In the genomic region with DNA sequence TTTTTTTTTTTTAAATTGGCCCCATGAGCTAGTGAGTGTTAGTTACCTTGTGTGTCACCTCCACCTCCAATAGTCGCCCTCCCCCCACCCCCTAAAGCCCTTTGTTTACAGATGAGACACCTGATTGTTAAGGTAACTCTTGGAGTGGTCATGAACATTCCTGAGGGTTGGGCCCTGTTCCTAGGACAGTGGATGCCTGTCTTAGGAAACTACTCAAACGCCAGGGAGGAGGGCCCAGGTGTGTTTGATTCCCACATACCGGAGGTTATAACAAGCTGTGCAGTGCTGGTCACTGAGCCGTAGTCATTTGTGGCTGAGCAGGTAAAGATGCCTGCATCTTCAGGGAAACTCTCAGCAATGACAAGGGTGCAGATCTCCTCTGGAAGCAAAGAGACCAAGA, we compare ENCODE assay signal across 9 mouse cellular contexts.
"Had no signal": no experiment of that assay in that cellular context is flagged by ENCODE, and none has a peak within 500 bp of the region (broad histone marks: within the 10 kb centered on the region; RNA-seq: fewer than 3 reads in every experiment).

No protein-coding gene starts in this region.

- H3K4me2 ChIP-seq: limb, embryonic 13.5 days; midbrain, embryonic 11.5 days; neural tube, embryonic 13.5 days had no signal

- DNase-seq: retina, postnatal 1 day; right cerebral cortex, postnatal 4 days; thymus, adult 18-20 months had no signal

- H3K4me1 ChIP-seq: neural tube, embryonic 13.5 days had no signal

- H3K9ac ChIP-seq: limb, embryonic 13.5 days; liver, embryonic 14.5 days; neural tube, embryonic 13.5 days had no signal

- ATAC-seq: lung, postnatal 0 days; midbrain, embryonic 16.5 days had no signal

- H3K4me3 ChIP-seq: limb, embryonic 13.5 days; neural tube, embryonic 13.5 days had no signal

- H3K9me3 ChIP-seq: limb, embryonic 13.5 days; neural tube, embryonic 13.5 days had no signal

- H3K36me3 ChIP-seq: neural tube, embryonic 13.5 days had no signal

- H3K27ac ChIP-seq: limb, embryonic 13.5 days; liver, embryonic 14.5 days; neural tube, embryonic 13.5 days had no signal

- H3K27me3 ChIP-seq: limb, embryonic 13.5 days; neural tube, embryonic 13.5 days had no signal
